Mouse (Mus musculus): ENCODE measurements around the gene Pou5f1. TPM values are rescaled to one million over a fixed set of nuclear protein-coding genes. Genes with fewer than 3 reads are reported as not detected.
"Not testable (repeated sequence)": the region's sequence is repeated elsewhere in the genome, so short reads cannot be mapped to it uniquely, and the experiment has no call there.

The Pou5f1 gene
- polyA plus RNA-seq, 1 experiment from 2014 or later, result not detected

DNA sequence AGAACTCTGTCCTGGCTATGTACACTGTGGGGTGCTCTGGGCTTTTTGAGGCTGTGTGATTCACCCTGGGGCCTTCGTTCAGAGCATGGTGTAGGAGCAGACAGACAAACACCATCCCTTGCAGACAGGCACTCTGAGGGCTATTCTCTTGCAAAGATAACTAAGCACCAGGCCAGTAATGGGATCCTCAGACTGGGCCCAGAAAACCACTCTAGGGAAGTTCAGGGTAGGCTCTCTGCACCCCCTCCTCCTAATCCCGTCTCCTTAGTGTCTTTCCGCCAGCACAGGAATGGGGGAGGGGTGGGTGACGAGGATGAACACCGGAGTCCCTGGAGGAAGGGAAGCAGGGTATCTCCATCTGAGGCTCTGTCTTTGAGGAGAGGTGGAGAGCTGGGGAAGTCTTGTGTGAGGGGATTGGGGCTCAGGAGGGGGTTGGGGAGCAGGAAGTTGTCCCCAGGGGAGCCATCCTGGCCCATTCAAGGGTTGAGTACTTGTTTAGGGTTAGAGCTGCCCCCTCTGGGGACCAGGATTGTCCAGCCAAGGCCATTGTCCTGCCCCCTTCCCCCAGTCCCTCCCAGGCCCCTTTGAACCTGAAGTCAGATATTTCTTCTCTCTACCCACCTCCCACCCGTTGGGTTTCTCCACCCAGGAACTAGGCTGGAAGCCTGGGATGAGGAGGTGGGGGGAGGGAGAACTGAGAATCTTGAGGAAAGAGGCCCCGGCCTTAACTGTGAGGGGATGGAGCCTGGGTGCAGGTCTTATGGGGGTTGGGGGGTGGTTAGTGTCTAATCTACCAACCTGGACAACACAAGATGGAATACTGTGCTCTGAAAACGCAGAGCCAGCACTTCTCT, 963 bp upstream of the Pou5f1 start:
- H3K4me1 ChIP-seq (ENCODE audit: insufficient read depth), result no peaks in the 10 kb centered on the region
- WGBS, result 37% methylated on average over 8 of the region's 8 CpGs
- no peak overlapping the region for H3K9ac ChIP-seq

DNA sequence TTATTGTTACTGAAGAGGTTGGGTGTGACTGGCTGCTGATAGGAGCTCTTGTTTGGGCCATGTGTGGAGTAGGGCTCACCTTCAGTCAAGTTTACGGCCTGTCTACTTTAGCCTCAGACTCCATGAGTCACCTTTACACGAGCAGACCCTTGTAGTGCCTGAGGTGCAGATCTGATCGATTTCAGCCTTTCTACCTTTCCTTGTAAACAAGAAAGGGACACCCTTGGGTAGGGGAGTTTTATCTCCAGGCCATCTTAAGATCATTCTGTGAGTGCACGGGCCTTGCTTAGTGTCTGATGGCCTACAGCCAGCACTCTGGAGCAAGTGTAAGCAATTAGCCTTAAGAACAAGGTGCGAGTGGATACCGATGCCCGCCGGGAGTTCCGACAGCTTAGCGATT, 1.1 kb downstream of the Pou5f1 start:
- no peaks in the 10 kb centered on the region for H3K9me3 ChIP-seq (ENCODE audit: low read depth, low read length)
- H3K27ac ChIP-seq (ENCODE audit: low read depth), result no peak overlapping the region
- TF ChIP-seq CTCF (IDR thresholded peaks at IDR 0.05; ENCODE audit: low read depth), result no peak
- no peaks in the 10 kb centered on the region for H3K36me3 ChIP-seq (ENCODE audit: insufficient read depth)
- 14% methylated on average over 10 of the region's 10 CpGs for WGBS
- H3K4me1 ChIP-seq (ENCODE audit: insufficient read depth), result no peaks in the 10 kb centered on the region
- no peak overlapping the region for H3K4me2 ChIP-seq
- ATAC-seq (ENCODE audit: insufficient read depth) (no peak), DNase-seq (no peak)
- H3K27me3 ChIP-seq (ENCODE audit: insufficient read depth, low read length), result peaks cover 25% of the 10 kb centered on the region
- no peak overlapping the region for H3K4me3 ChIP-seq (ENCODE audit: low read depth, low read length)
- H3K9ac ChIP-seq, result no peak overlapping the region

More for the DNA sequence above, 963 bp upstream of the Pou5f1 start:
- no peak for ATAC-seq (ENCODE audit: insufficient read depth)
- H3K27me3 ChIP-seq (ENCODE audit: insufficient read depth, low read length), result peaks cover 25% of the 10 kb centered on the region
- H3K27ac ChIP-seq (ENCODE audit: low read depth), result no peak overlapping the region
- no peak for DNase-seq
- no peaks in the 10 kb centered on the region for H3K36me3 ChIP-seq (ENCODE audit: insufficient read depth)
- no peak overlapping the region for H3K4me3 ChIP-seq (ENCODE audit: low read depth, low read length)
- no peak for TF ChIP-seq CTCF (IDR thresholded peaks at IDR 0.05; ENCODE audit: low read depth)
- no peaks in the 10 kb centered on the region for H3K9me3 ChIP-seq (ENCODE audit: low read depth, low read length)
- H3K4me2 ChIP-seq, result no peak overlapping the region

DNA sequence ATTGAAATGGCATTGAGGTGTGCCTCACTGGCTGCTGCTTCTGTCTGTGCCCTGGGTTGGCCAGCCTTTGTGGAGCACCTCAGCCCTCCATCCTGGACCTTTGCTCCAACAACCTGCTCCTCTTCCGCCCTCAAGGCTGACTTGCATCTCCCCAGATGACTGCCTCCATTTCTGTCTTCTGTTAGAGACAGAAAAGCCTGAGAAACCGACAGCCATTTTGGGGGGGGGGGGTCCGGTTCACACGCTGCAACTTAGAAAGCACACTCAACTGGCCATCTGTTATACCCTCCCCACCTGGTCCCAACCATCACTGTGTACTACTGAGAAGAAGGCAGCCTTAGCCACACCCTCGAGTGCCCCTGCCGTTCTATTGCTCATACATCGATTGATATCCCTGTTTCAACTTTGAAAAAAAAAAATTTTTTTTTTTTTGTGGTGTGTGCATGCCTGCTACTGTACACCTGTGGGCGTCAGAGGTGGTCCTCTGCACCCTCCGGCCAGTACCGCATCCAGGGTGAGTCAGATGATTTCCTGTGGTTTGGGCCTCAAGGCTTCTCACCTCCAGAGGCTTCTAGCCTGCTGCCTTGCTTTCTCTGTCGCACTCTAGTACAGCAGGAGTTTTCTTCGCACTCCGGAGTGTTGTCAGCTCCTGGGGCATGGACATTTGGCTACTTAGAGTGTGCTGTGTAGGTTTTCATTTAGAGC, 1.9 kb downstream of the Pou5f1 start:
- WGBS, result 22% methylated on average over 13 of the region's 13 CpGs
- no peaks in the 10 kb centered on the region for H3K9me3 ChIP-seq (ENCODE audit: low read depth, low read length)
- TF ChIP-seq CTCF (IDR thresholded peaks at IDR 0.05; ENCODE audit: low read depth), result no peak
- H3K36me3 ChIP-seq (ENCODE audit: insufficient read depth), result 0 out of 2 replicates have a peak, but pooled peaks cover 5% of the 10 kb centered on the region
- H3K27me3 ChIP-seq (ENCODE audit: insufficient read depth, low read length), result peaks cover 25% of the 10 kb centered on the region
- DNase-seq, result no peak
- H3K4me3 ChIP-seq (ENCODE audit: low read depth, low read length), result no peak overlapping the region
- H3K4me2 ChIP-seq, result no peak overlapping the region
- H3K4me1 ChIP-seq (ENCODE audit: insufficient read depth), result no peaks in the 10 kb centered on the region
- no peak for ATAC-seq (ENCODE audit: insufficient read depth)
- no peak overlapping the region for H3K27ac ChIP-seq (ENCODE audit: low read depth)
- H3K9ac ChIP-seq, result no peak overlapping the region

DNA sequence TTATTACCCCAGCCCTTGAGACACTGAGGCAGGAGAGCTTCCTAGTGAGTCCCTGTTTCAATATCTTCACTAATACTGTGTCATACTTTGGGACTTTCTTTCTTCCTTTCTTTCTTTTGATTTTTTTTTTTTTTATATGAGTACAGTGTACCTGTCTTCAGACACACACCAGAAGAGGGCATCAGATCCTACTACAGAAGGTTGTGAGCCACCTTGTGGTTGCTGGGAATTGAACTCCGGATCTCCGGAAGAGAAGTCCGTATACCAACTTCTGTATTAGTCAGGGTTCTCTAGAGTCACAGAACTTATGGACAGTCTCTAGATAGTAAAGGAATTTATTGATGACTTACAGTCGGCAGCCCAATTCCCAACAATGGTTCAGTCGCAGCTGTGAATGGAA, 2.5 kb downstream of the Pou5f1 start:
- WGBS, result 53% methylated on average over 5 of the region's 5 CpGs
- not testable (repeated sequence) for H3K4me2 ChIP-seq; H3K36me3 ChIP-seq (ENCODE audit: insufficient read depth); H3K9ac ChIP-seq; H3K4me1 ChIP-seq (ENCODE audit: insufficient read depth); ATAC-seq (ENCODE audit: insufficient read depth); H3K27ac ChIP-seq (ENCODE audit: low read depth); H3K4me3 ChIP-seq (ENCODE audit: low read depth, low read length); H3K9me3 ChIP-seq (ENCODE audit: low read depth, low read length); DNase-seq
- peaks cover 25% of the 10 kb centered on the region for H3K27me3 ChIP-seq (ENCODE audit: insufficient read depth, low read length)

DNA sequence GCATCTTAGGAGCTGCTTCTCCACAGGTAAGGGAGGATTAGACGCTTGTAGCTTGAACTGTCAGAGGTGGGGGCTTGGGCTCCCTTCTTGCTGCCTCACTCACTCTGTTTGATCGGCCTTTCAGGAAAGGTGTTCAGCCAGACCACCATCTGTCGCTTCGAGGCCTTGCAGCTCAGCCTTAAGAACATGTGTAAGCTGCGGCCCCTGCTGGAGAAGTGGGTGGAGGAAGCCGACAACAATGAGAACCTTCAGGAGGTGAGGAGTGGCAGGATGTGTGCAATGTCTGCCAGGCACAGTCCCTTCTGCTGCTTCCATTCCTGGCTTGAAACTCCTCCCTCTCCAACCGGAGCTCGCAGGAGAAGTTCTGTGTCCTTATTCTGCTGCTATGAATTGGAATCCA, 3.5 kb downstream of the Pou5f1 start:
- DNase-seq, result peak; percentile 79
- ATAC-seq (ENCODE audit: insufficient read depth), result peak; percentile 40; the same call in 1 of the 2 replicates
- WGBS, result 16% methylated on average over 8 of the region's 8 CpGs

DNA sequence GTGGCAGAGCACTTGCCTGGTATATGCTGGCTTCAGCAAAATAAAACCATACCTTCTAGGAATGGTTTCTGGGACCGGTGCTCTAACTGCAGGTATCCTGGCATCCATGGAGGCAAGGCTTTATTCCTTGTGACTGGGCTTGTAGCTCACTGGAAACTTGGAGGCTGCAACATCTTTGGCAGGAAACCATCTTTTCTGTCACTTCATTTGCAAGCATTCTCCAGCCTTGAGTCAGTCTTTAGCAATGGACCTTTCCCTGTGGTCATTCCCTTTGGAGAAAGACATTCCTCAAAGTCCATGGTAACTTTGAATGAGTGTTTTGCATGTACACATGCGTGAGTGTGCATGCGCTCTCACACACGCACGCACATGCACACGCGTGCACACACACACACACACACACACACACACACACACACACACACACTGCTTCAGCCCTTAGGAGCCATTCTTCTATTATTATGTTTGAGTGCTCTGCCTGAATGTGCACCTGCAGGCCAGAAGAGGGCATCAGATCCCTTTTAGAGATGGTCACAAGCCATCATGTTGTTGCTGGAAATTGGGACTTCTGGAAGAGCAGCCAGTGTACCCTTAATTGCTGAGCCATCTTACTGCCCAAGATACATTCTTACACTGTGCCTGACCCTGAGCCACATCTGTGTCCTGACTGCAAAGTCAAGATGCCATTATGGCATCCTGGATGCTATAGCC, 7.3 kb downstream of the Pou5f1 start:
- no peak overlapping the region for H3K4me3 ChIP-seq (ENCODE audit: low read depth, low read length)
- no peaks in the 10 kb centered on the region for H3K9me3 ChIP-seq (ENCODE audit: low read depth, low read length)
- H3K4me1 ChIP-seq (ENCODE audit: insufficient read depth), result peaks cover 7% of the 10 kb centered on the region; the same call in 1 of the 2 replicates
- H3K27ac ChIP-seq (ENCODE audit: low read depth), result no peak overlapping the region
- TF ChIP-seq CTCF (IDR thresholded peaks at IDR 0.05; ENCODE audit: low read depth), result peak; percentile 57
- H3K27me3 ChIP-seq (ENCODE audit: insufficient read depth, low read length), result peaks cover under 1% of the 10 kb centered on the region; the same call in 1 of the 2 replicates
- 91% methylated on average over 7 of the region's 7 CpGs for WGBS
- DNase-seq, result peak; percentile 40
- peaks cover 14% of the 10 kb centered on the region; the same call in 1 of the 2 replicates for H3K36me3 ChIP-seq (ENCODE audit: insufficient read depth)
- H3K4me2 ChIP-seq, result no peak overlapping the region
- H3K9ac ChIP-seq, result no peak overlapping the region
- no peak for ATAC-seq (ENCODE audit: insufficient read depth)

More for the DNA sequence above, 3.5 kb downstream of the Pou5f1 start:
- Histone ChIP-seq H3K4me3 (ENCODE audit: low read depth, low read length) (no peak overlapping the region), H3K9me3 (ENCODE audit: low read depth, low read length) (no peaks in the 10 kb centered on the region), H3K27me3 (ENCODE audit: insufficient read depth, low read length) (peaks cover 25% of the 10 kb centered on the region), H3K4me2 (no peak overlapping the region), H3K4me1 (ENCODE audit: insufficient read depth) (no peaks in the 10 kb centered on the region; the same call in 1 of the 2 replicates), H3K27ac (ENCODE audit: low read depth) (no peak overlapping the region), H3K9ac (no peak overlapping the region), H3K36me3 (ENCODE audit: insufficient read depth) (peaks cover 12% of the 10 kb centered on the region; the same call in 1 of the 2 replicates)
- peak; percentile 78 for TF ChIP-seq CTCF (IDR thresholded peaks at IDR 0.05; ENCODE audit: low read depth)

Measured in lung, embryonic 14.5 days (tissue).